Mouse (Mus musculus): ENCODE results near the gene Spin2d. TPM values are rescaled to one million over a fixed set of nuclear protein-coding genes. Genes with fewer than 3 reads are reported as not detected.
"Not testable (repeated sequence)": the region's sequence is repeated elsewhere in the genome, so short reads cannot be mapped to it uniquely, and the experiment has no call there.

Gene Spin2d
- not detected for total RNA-seq (2021)
- long read RNA-seq, experiment 1: 0 reads
- long read RNA-seq, experiment 2: 0 reads

- not testable (repeated sequence) for DNase-seq
Measured at GRCm38 (mm10) chrX:73176889-73177288, at the start of gene Spin2d. Gene Spin2d, minus strand, starts transcription at chrX:73176989.

- no peak for DNase-seq
Measured at GRCm38 (mm10) chrX:73225365-73225764, 48.6 kb upstream of the Spin2d start.

GRCm38 (mm10) chrX:73213819-73214564 is 37.2 kb upstream of the Spin2d start, which contains the start of gene Xlr4b:
Gene Xlr4b, plus strand, starts transcription at chrX:73214333.
- not testable (repeated sequence) for DNase-seq

GRCm38 (mm10) chrX:73191934-73192333 is 15.1 kb upstream of the Spin2d start, which contains the start of gene Xlr3b:
Gene Xlr3b, plus strand, starts transcription at chrX:73192207.
- not testable (repeated sequence) for DNase-seq

GRCm38 (mm10) chrX:73149350-73149749 is 27.4 kb downstream of the Spin2d start, which contains the start of gene DXBay18:
Gene DXBay18, minus strand, starts transcription at chrX:73149450.
- not testable (repeated sequence) for DNase-seq

GRCm38 (mm10) chrX:73148496-73148895 is 28.3 kb downstream of the Spin2d start, which contains the start of gene Xlr5b:
Gene Xlr5b, plus strand, starts transcription at chrX:73148796.
- DNase-seq: not testable (repeated sequence)

- DNase-seq: not testable (repeated sequence)
Measured at GRCm38 (mm10) chrX:73143218-73143618, 33.6 kb downstream of the Spin2d start.

Other genes starting within 250 kb of the Spin2d start
- 10 to 100 TPM; 12.5 to 15.7 TPM for gene Zfp185, start 189.7 kb downstream of the Spin2d start, total RNA-seq (2021)
- gene Pnma5, start 139.9 kb downstream of the Spin2d start, total RNA-seq (2021): not detected
- under 1 TPM in 1 of 2 experiments, not detected in 1; 0.12 TPM for gene Pnma3, start 112.2 kb downstream of the Spin2d start, total RNA-seq (2021)
- gene Xlr4a, start 94.5 kb downstream of the Spin2d start, total RNA-seq (2021): not detected
- gene Xlr3a, start 79.9 kb downstream of the Spin2d start, total RNA-seq (2021): under 1 TPM; 0.20 to 0.59 TPM
- not detected for gene Gm14685, start 59.9 kb downstream of the Spin2d start, total RNA-seq (2021)
- gene Xlr5b, start 28.2 kb downstream of the Spin2d start, total RNA-seq (2021): not detected
- not detected for gene DXBay18, start 27.5 kb downstream of the Spin2d start, total RNA-seq (2021)
- gene Xlr3b, start 15.2 kb upstream of the Spin2d start, total RNA-seq (2021): 1 to 10 TPM; 6.6 to 8.4 TPM
- gene Xlr4b, start 37.3 kb upstream of the Spin2d start, total RNA-seq (2021): not detected
- 1 to 10 TPM; 7.5 to 8.2 TPM for gene F8a, start 51.3 kb upstream of the Spin2d start, total RNA-seq (2021)
- under 1 TPM in 1 of 2 experiments, not detected in 1; 0.80 TPM for gene Xlr4c, start 66.1 kb upstream of the Spin2d start, total RNA-seq (2021)
- under 1 TPM; 0.38 to 0.45 TPM for gene Xlr3c, start 88.4 kb upstream of the Spin2d start, total RNA-seq (2021)
- not detected for gene Xlr5a, start 116.0 kb upstream of the Spin2d start, total RNA-seq (2021)
- gene Xlr5c, start 116.0 kb upstream of the Spin2d start, total RNA-seq (2021): not detected
- not detected for gene Gm45015, start 159.9 kb upstream of the Spin2d start, total RNA-seq (2021)
- gene Zfp275, start 165.6 kb upstream of the Spin2d start, total RNA-seq (2021): 10 to 100 TPM in 1 of 2 experiments, 1 to 10 TPM in 1; 8.5 to 12.8 TPM
- not detected for gene Gm18336, start 221.7 kb upstream of the Spin2d start, total RNA-seq (2021)
- under 1 TPM in 1 of 2 experiments, not detected in 1; 0.05 TPM for gene Zfp92, start 234.1 kb upstream of the Spin2d start, total RNA-seq (2021)

Measured in gastrocnemius, postnatal 10 days (tissue).